Mouse (Mus musculus): ENCODE measurements around the gene Zfand2b. TPM values are rescaled to one million over a fixed set of nuclear protein-coding genes. Genes with fewer than 3 reads are reported as not detected.

Zfand2b gene
- polyA plus RNA-seq (2016; fragmentation: Nextera tagmentation; extraction: Ambion mirVana): 40.6 and 42.4 TPM in 2 replicates

GRCm38 (mm10) chr1:75168472-75169464, at the start of gene Zfand2b:
Gene Zfand2b, plus strand, starts transcription at chr1:75168646.
- peak within 1 kb of the TSS; percentile 58 for H3K9ac ChIP-seq
- H3K4me3 ChIP-seq: peak within 1 kb of the TSS; percentile 75
- peak within 1 kb of the TSS; percentile 65 for H3K4me2 ChIP-seq (replicated peaks)
- peaks cover 13% of the 10 kb centered on the region for H3K4me1 ChIP-seq
- H3K27me3 ChIP-seq: no peaks in the 10 kb centered on the region
- H3K9me3 ChIP-seq: no peaks in the 10 kb centered on the region
- H3K36me3 ChIP-seq: peaks cover 37% of the 10 kb centered on the region
- WGBS: 2% methylated on average over 57 of the region's 59 CpGs
- H3K27ac ChIP-seq: peak within 1 kb of the TSS; percentile 93
- peak; percentile 98 for ATAC-seq (ENCODE audit: insufficient number of reproducible peaks, insufficient read depth, low FRiP score, low TSS enrichment)

DNA sequence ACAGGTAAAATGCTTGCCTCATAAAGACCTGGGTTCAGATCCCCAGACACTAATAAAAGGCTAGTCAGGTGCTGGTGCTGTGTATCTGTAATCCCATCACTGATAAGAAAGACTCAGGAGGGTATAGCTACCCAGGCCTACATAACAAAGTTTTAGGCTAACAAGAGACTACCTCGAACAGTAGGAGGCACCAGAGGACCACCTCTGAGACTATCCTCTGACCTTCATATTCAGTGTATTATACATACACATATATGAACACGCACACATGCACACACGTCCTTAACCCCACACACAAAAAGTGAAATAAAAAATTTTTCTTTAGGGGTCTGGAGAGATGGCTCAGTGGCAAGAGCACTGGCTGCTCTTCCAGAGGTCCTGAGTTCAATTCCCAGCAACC, 46.2 kb upstream of the Zfand2b start:
- Histone ChIP-seq H3K4me3 (no peak overlapping the region), H3K9me3 (no peaks in the 10 kb centered on the region), H3K4me1 (0 out of 2 replicates have a peak, but pooled peaks cover 4% of the 10 kb centered on the region), H3K4me2 (replicated peaks) (no peak overlapping the region), H3K9ac (no peak overlapping the region), H3K27me3 (no peaks in the 10 kb centered on the region), H3K27ac (no peak overlapping the region), H3K36me3 (no peaks in the 10 kb centered on the region)
- ATAC-seq (ENCODE audit: insufficient number of reproducible peaks, insufficient read depth, low FRiP score, low TSS enrichment): no peak
- WGBS: 84% methylated on average over 3 of the region's 3 CpGs

- Histone ChIP-seq H3K9me3 (no peaks in the 10 kb centered on the region), H3K4me1 (0 out of 2 replicates have a peak, but pooled peaks cover 4% of the 10 kb centered on the region), H3K9ac (peak within 1 kb of the TSS; percentile 53), H3K27ac (peak within 1 kb of the TSS; percentile 97), H3K4me3 (peak within 1 kb of the TSS; percentile 54), H3K4me2 (replicated peaks) (peak within 1 kb of the TSS; percentile 53), H3K36me3 (no peaks in the 10 kb centered on the region), H3K27me3 (no peaks in the 10 kb centered on the region)
- ATAC-seq (ENCODE audit: insufficient number of reproducible peaks, insufficient read depth, low FRiP score, low TSS enrichment): peak; percentile 89
- 1% methylated on average over 56 of the region's 56 CpGs for WGBS
Observed at GRCm38 (mm10) chr1:75124346-75125321, 43.8 kb upstream of the Zfand2b start, which contains the start of gene Nhej1. Gene Nhej1, minus strand, starts transcription at chr1:75125200.

DNA sequence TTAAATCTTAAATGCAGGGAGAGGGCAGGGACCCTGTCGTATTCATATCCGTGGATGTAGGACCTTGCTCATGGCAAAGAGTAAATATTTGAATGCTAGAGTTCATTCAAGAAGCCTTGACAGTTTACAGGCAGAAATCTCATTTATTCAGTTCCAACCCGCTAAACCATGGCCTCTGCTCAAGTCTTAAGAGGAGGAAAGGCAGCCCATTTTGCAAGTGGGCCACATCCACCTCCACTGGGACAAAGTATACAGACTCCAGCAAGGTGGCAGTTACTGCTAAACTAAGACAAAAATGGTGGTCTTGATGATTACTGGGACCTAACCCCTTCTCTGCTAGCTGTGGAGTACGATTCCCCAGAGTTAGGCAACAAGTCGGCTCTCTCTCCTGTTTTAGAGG, 43.0 kb upstream of the Zfand2b start:
- 31% methylated on average over 5 of the region's 5 CpGs for WGBS
- Histone ChIP-seq H3K9me3 (no peaks in the 10 kb centered on the region), H3K36me3 (no peaks in the 10 kb centered on the region), H3K27me3 (no peaks in the 10 kb centered on the region; the same call in 1 of the 2 replicates), H3K4me1 (0 out of 2 replicates have a peak, but pooled peaks cover 4% of the 10 kb centered on the region), H3K9ac (peak overlapping the region; percentile 53; the same call in 1 of the 2 replicates), H3K4me3 (peak overlapping the region; percentile 54), H3K27ac (peak overlapping the region; percentile 97; the same call in 1 of the 2 replicates), H3K4me2 (replicated peaks) (peak overlapping the region; percentile 53)
- ATAC-seq (ENCODE audit: insufficient number of reproducible peaks, insufficient read depth, low FRiP score, low TSS enrichment): no peak

- 80% methylated on average over 3 of the region's 3 CpGs for WGBS
- Histone ChIP-seq H3K9ac (no peak overlapping the region), H3K4me1 (0 out of 2 replicates have a peak, but pooled peaks cover 4% of the 10 kb centered on the region), H3K9me3 (no peaks in the 10 kb centered on the region), H3K36me3 (no peaks in the 10 kb centered on the region), H3K27ac (no peak overlapping the region), H3K27me3 (no peaks in the 10 kb centered on the region; the same call in 1 of the 2 replicates), H3K4me2 (replicated peaks) (no peak overlapping the region), H3K4me3 (no peak overlapping the region)
- no peak for ATAC-seq (ENCODE audit: insufficient number of reproducible peaks, insufficient read depth, low FRiP score, low TSS enrichment)
Observed at GRCm38 (mm10) chr1:75128641-75129040, 39.8 kb upstream of the Zfand2b start.

- H3K27me3 ChIP-seq: no peaks in the 10 kb centered on the region; the same call in 1 of the 2 replicates
- H3K9ac ChIP-seq: no peak within 1 kb of the TSS
- H3K4me2 ChIP-seq (replicated peaks): no peak within 1 kb of the TSS
- no peaks in the 10 kb centered on the region for H3K9me3 ChIP-seq
- H3K4me3 ChIP-seq: no peak within 1 kb of the TSS
- peaks cover 36% of the 10 kb centered on the region for H3K36me3 ChIP-seq
- H3K4me1 ChIP-seq: no peaks in the 10 kb centered on the region
- no peak for ATAC-seq (ENCODE audit: insufficient number of reproducible peaks, insufficient read depth, low FRiP score, low TSS enrichment)
- 66% methylated on average over 12 of the region's 12 CpGs for WGBS
- H3K27ac ChIP-seq: no peak within 1 kb of the TSS
Observed at GRCm38 (mm10) chr1:75133421-75134207, 34.8 kb upstream of the Zfand2b start, which contains the start of gene Slc23a3. Gene Slc23a3, minus strand, starts transcription at chr1:75133890.

GRCm38 (mm10) chr1:75136293-75136692, 32.2 kb upstream of the Zfand2b start:
- peaks cover 47% of the 10 kb centered on the region for H3K36me3 ChIP-seq
- no peak overlapping the region for H3K27ac ChIP-seq
- 82% methylated on average over 6 of the region's 6 CpGs for WGBS
- no peak overlapping the region for H3K9ac ChIP-seq
- ATAC-seq (ENCODE audit: insufficient number of reproducible peaks, insufficient read depth, low FRiP score, low TSS enrichment): no peak
- no peaks in the 10 kb centered on the region for H3K9me3 ChIP-seq
- H3K27me3 ChIP-seq: no peaks in the 10 kb centered on the region
- H3K4me3 ChIP-seq: no peak overlapping the region
- no peak overlapping the region for H3K4me2 ChIP-seq (replicated peaks)
- peaks cover 11% of the 10 kb centered on the region for H3K4me1 ChIP-seq

DNA sequence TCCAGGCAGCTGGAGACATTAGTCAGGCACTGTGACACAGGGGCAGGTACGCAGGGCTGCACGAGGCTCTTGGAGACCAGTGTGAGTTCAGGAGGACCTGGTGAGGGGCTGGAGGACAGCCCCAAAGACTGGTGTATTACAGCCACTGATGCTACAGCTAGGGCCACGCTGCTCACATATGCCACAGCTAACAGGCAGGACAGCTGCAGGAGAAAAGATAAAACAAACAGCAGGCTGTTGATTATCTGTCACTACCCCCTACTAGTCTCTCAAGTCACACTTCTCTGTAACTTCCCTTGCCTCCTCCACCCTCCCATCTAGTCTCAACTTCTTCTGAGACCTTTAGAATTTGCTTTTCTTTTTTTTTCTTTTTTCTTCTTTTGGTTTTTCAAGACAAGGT, 31.7 kb upstream of the Zfand2b start:
- Histone ChIP-seq H3K9ac (no peak overlapping the region), H3K4me3 (no peak overlapping the region), H3K36me3 (peaks cover 47% of the 10 kb centered on the region), H3K4me1 (peaks cover 11% of the 10 kb centered on the region), H3K27me3 (no peaks in the 10 kb centered on the region), H3K27ac (no peak overlapping the region), H3K4me2 (replicated peaks) (no peak overlapping the region), H3K9me3 (no peaks in the 10 kb centered on the region)
- ATAC-seq (ENCODE audit: insufficient number of reproducible peaks, insufficient read depth, low FRiP score, low TSS enrichment): no peak
- WGBS: 78% methylated on average over 3 of the region's 3 CpGs

GRCm38 (mm10) chr1:75138448-75138847, 30.0 kb upstream of the Zfand2b start:
- Histone ChIP-seq H3K36me3 (peaks cover 47% of the 10 kb centered on the region), H3K4me3 (no peak overlapping the region), H3K27ac (no peak overlapping the region), H3K4me1 (peaks cover 11% of the 10 kb centered on the region), H3K27me3 (no peaks in the 10 kb centered on the region), H3K9ac (no peak overlapping the region), H3K9me3 (no peaks in the 10 kb centered on the region), H3K4me2 (replicated peaks) (no peak overlapping the region)
- WGBS: 94% methylated on average over 2 of the region's 2 CpGs
- no peak for ATAC-seq (ENCODE audit: insufficient number of reproducible peaks, insufficient read depth, low FRiP score, low TSS enrichment)

- Histone ChIP-seq H3K4me1 (peaks cover 15% of the 10 kb centered on the region), H3K9ac (peak overlapping the region; percentile 92), H3K4me2 (replicated peaks) (peak overlapping the region; percentile 92), H3K4me3 (peak overlapping the region; percentile 91), H3K36me3 (peaks cover 54% of the 10 kb centered on the region), H3K27me3 (no peaks in the 10 kb centered on the region), H3K9me3 (no peaks in the 10 kb centered on the region), H3K27ac (no peak overlapping the region)
- no peak for ATAC-seq (ENCODE audit: insufficient number of reproducible peaks, insufficient read depth, low FRiP score, low TSS enrichment)
- WGBS: 61% methylated on average over 4 of the region's 4 CpGs
Observed at GRCm38 (mm10) chr1:75140601-75141190, 27.8 kb upstream of the Zfand2b start.

Measured in embryonic facial prominence, embryonic 12.5 days (tissue).